Mouse (Mus musculus) bone marrow, adult 2 months (tissue): ENCODE data around the gene Per2.

ENCODE experiments used
- CTCF ChIP-seq: fragments of 200-500 bp; IDR thresholded peaks from 2 replicates; pipeline ENCODE4 v1.5.1; 2011; ENCODE audit warnings: low read length, control low read depth; ENCODE audit not compliant: control insufficient read depth, insufficient read depth
- POLR2A ChIP-seq: fragments of 200-500 bp; IDR thresholded peaks from 2 replicates; pipeline ENCODE4 v1.6.1; 2011; ENCODE audit warnings: low read depth, mild to moderate bottlenecking, control low read depth, low read length, borderline replicate concordance; ENCODE audit not compliant: control insufficient read depth

DNA sequence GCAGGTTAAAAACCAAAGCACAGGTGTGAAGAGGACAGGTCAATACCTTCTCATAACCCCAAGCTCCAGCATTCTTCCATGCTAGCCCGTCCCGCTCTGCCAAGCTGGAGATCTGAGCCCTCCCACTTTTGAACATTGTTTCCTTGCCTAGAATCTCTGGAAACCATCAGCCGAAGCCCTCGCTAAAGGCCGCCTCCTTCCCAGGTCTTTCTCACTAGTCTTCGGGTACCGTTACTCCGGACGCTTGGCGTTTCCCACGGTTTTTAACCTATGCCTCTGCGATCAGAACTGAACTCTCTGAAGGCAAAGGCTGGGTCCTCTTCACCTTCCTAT lies 61.2 kb downstream of the Per2 start:
- TF ChIP-seq CTCF (no peak), POLR2A (no peak)
